10 mouse cellular contexts compared by ENCODE assay signal in the genomic region with DNA sequence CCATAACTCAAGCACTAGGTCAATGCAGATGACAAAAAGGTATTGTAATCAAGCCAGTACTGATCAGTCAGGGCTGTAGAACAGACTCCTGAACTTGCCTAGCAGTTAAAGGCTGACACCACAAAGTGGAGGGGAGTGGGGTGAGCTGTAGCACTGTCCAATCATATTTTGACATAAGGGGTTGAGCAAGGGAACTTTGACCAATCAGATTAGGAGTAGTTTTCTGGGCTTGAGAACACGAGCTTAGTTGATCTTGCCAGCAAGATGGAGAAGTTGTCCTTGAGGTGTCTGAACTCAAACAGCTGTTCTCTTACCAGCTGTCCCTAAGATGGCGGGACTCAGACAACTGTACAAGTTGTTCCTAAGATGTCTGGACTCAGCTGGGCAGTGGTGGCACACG. TPM values are rescaled to one million over a fixed set of nuclear protein-coding genes. Genes with fewer than 3 reads are reported as not detected.
DNase-seq lines count a peak whose midpoint lies in the region; ATAC-seq lines count a peak whose summit lies in the region.
"Had no signal": no experiment of that assay in that cellular context is flagged by ENCODE, and none has a peak within 500 bp of the region (broad histone marks: within the 10 kb centered on the region; RNA-seq: fewer than 3 reads in every experiment).

No protein-coding gene starts in this region.

- peaks cover 48% of the 10 kb centered on the region for H3K36me3 ChIP-seq in hindbrain, embryonic 12.5 days
- peaks cover 5% of the 10 kb centered on the region; the same call in 1 of the 2 replicates for H3K36me3 ChIP-seq in hindbrain, embryonic 11.5 days (ENCODE audit: control insufficient read depth, insufficient read depth, low read length)
- H3K36me3 ChIP-seq in limb, embryonic 13.5 days, result peaks cover 61% of the 10 kb centered on the region

- WGBS in hindbrain, embryonic 12.5 days, result 80% methylated on average over 3 of the region's 3 CpGs
- 84% methylated on average over 3 of the region's 3 CpGs for WGBS in hindbrain, embryonic 11.5 days
- 78% methylated on average over 3 of the region's 3 CpGs for WGBS in limb, embryonic 13.5 days

- peak overlapping the region; percentile 74; the same call in 1 of the 2 replicates for H3K4me3 ChIP-seq in hindbrain, embryonic 12.5 days
- no peak overlapping the region for H3K4me3 ChIP-seq in hindbrain, embryonic 11.5 days (ENCODE audit: low read depth, low read length)
- H3K4me3 ChIP-seq in limb, embryonic 13.5 days, result peak overlapping the region; percentile 69

- H3K27ac ChIP-seq in hindbrain, embryonic 12.5 days, result no peak overlapping the region
- H3K27ac ChIP-seq in hindbrain, embryonic 11.5 days (ENCODE audit: low read depth, low read length), result no peak overlapping the region
- peak overlapping the region; percentile 86; the same call in 1 of the 2 replicates for H3K27ac ChIP-seq in limb, embryonic 13.5 days

- no peak for ATAC-seq in hindbrain, embryonic 12.5 days (ENCODE audit: low FRiP score)
- ATAC-seq in hindbrain, embryonic 11.5 days (ENCODE audit: low FRiP score), result no peak
- ATAC-seq in limb, embryonic 13.5 days (ENCODE audit: low FRiP score, low read depth), result no peak

- H3K9ac ChIP-seq in hindbrain, embryonic 12.5 days, result no peak overlapping the region
- H3K9ac ChIP-seq in hindbrain, embryonic 11.5 days (ENCODE audit: low read depth, low read length), result no peak overlapping the region
- H3K9ac ChIP-seq in limb, embryonic 13.5 days, result peak overlapping the region; percentile 72; the same call in 1 of the 2 replicates

- H3K9me3 ChIP-seq in hindbrain, embryonic 12.5 days (replicated peaks), result no peaks in the 10 kb centered on the region
- H3K9me3 ChIP-seq in hindbrain, embryonic 11.5 days (ENCODE audit: control insufficient read depth, low read length), result no peaks in the 10 kb centered on the region
- no peaks in the 10 kb centered on the region for H3K9me3 ChIP-seq in limb, embryonic 13.5 days

- H3K4me2 ChIP-seq in hindbrain, embryonic 12.5 days (replicated peaks), result peak overlapping the region; percentile 92
- no peak overlapping the region for H3K4me2 ChIP-seq in hindbrain, embryonic 11.5 days (replicated peaks; ENCODE audit: low read depth, low read length)
- H3K4me2 ChIP-seq in limb, embryonic 13.5 days (replicated peaks), result peak overlapping the region; percentile 65

- DNase-seq in hindbrain, embryonic 11.5 days (ENCODE audit: low spot score), result no peak
- DNase-seq in 3T3-L1 (ENCODE audit: low read depth, low spot score) (peak; percentile 50), MEL-GATA-1-ER (ENCODE audit: extremely low read depth, low read depth) (peak; percentile 92), MN1 (ENCODE audit: low spot score) (no peak)
- DNase-seq in left cerebral cortex, adult 8-10 months (ENCODE audit: low spot score in 2 of 2), result no peak
- DNase-seq in thymus, postnatal 14 days, result no peak
- DNase-seq: cerebellum, adult 11 months; heart, postnatal 10 days had no signal

- H3K27me3 ChIP-seq in hindbrain, embryonic 12.5 days, result no peaks in the 10 kb centered on the region
- H3K27me3 ChIP-seq in hindbrain, embryonic 11.5 days (ENCODE audit: control insufficient read depth, insufficient read depth, low read length), result no peaks in the 10 kb centered on the region
- no peaks in the 10 kb centered on the region for H3K27me3 ChIP-seq in limb, embryonic 13.5 days

- H3K4me1 ChIP-seq in hindbrain, embryonic 12.5 days, result peaks cover 22% of the 10 kb centered on the region
- peaks cover 3% of the 10 kb centered on the region; the same call in 1 of the 2 replicates for H3K4me1 ChIP-seq in hindbrain, embryonic 11.5 days (replicated peaks; ENCODE audit: control insufficient read depth, insufficient read depth, low read length)
- peaks cover 29% of the 10 kb centered on the region for H3K4me1 ChIP-seq in limb, embryonic 13.5 days

RNA-seq across cellular contexts. Expression of a gene that starts 1.0 kb away (rescaled TPM):
- polyA plus RNA-seq in hindbrain, embryonic 12.5 days (2016; fragmentation: Nextera tagmentation; extraction: Ambion mirVana), result 179 and 180 TPM in 2 replicates
- polyA plus RNA-seq in hindbrain, embryonic 11.5 days (2014; fragmentation: Nextera tagmentation; extraction: Ambion mirVana), result 220 and 253 TPM in 2 replicates
- polyA plus RNA-seq in limb, embryonic 13.5 days (2015; fragmentation: Nextera tagmentation; extraction: Ambion mirVana), result 208 and 210 TPM in 2 replicates
- 10 to 100 TPM; 15.2 to 17.9 (median 15.9) TPM for total RNA-seq in left cerebral cortex, adult 8-10 months (2022)

RNA-seq across cellular contexts. Expression of a gene that starts 1.4 kb away (rescaled TPM):
- polyA plus RNA-seq in hindbrain, embryonic 12.5 days (2016; fragmentation: Nextera tagmentation; extraction: Ambion mirVana), result 25.7 and 28.6 TPM in 2 replicates
- 15.8 and 19.9 TPM in 2 replicates for polyA plus RNA-seq in hindbrain, embryonic 11.5 days (2014; fragmentation: Nextera tagmentation; extraction: Ambion mirVana)
- polyA plus RNA-seq in limb, embryonic 13.5 days (2015; fragmentation: Nextera tagmentation; extraction: Ambion mirVana), result 32.2 and 35.8 TPM in 2 replicates
- total RNA-seq in left cerebral cortex, adult 8-10 months (2022), result 10 to 100 TPM; 21.6 to 28.1 (median 24.0) TPM

RNA-seq across cellular contexts. Expression of a gene that starts 12.3 kb away (rescaled TPM):
- 270 and 286 TPM in 2 replicates for polyA plus RNA-seq in hindbrain, embryonic 12.5 days (2016; fragmentation: Nextera tagmentation; extraction: Ambion mirVana)
- 261 and 292 TPM in 2 replicates for polyA plus RNA-seq in hindbrain, embryonic 11.5 days (2014; fragmentation: Nextera tagmentation; extraction: Ambion mirVana)
- polyA plus RNA-seq in limb, embryonic 13.5 days (2015; fragmentation: Nextera tagmentation; extraction: Ambion mirVana), result 362 and 367 TPM in 2 replicates
- 100 to 1,000 TPM; 133 to 147 (median 144) TPM for total RNA-seq in left cerebral cortex, adult 8-10 months (2022)

RNA-seq across cellular contexts. Expression of a gene that starts 14.0 kb away (rescaled TPM):
- polyA plus RNA-seq in hindbrain, embryonic 12.5 days (2016; fragmentation: Nextera tagmentation; extraction: Ambion mirVana), result 102 and 109 TPM in 2 replicates
- polyA plus RNA-seq in hindbrain, embryonic 11.5 days (2014; fragmentation: Nextera tagmentation; extraction: Ambion mirVana), result 106 and 110 TPM in 2 replicates
- 99.2 and 106 TPM in 2 replicates for polyA plus RNA-seq in limb, embryonic 13.5 days (2015; fragmentation: Nextera tagmentation; extraction: Ambion mirVana)
- 10 to 100 TPM; 34.6 to 42.1 (median 38.8) TPM for total RNA-seq in left cerebral cortex, adult 8-10 months (2022)

RNA-seq across cellular contexts. Expression of a gene that starts 14.1 kb away (rescaled TPM):
- 45.8 and 46.3 TPM in 2 replicates for polyA plus RNA-seq in hindbrain, embryonic 12.5 days (2016; fragmentation: Nextera tagmentation; extraction: Ambion mirVana)
- 52.4 and 56.4 TPM in 2 replicates for polyA plus RNA-seq in hindbrain, embryonic 11.5 days (2014; fragmentation: Nextera tagmentation; extraction: Ambion mirVana)
- 73.0 and 73.8 TPM in 2 replicates for polyA plus RNA-seq in limb, embryonic 13.5 days (2015; fragmentation: Nextera tagmentation; extraction: Ambion mirVana)
- total RNA-seq in left cerebral cortex, adult 8-10 months (2022), result 10 to 100 TPM; 11.7 to 14.7 (median 12.5) TPM

Comparison
In these comparisons a context has a peak if more than half of its experiments do, and no peak if none do; other contexts are left out.
1. DNase-seq: peak in 3T3-L1 (single experiment) and MEL-GATA-1-ER (single experiment); none in hindbrain, embryonic 11.5 days (single experiment), left cerebral cortex, adult 8-10 months (0 of 2), thymus, postnatal 14 days (single experiment) and MN1 (single experiment).